Mouse (Mus musculus) lung, postnatal 14 days (tissue): Measurements from ENCODE around the gene Olfr1331.
"Not testable (repeated sequence)": the region's sequence is repeated elsewhere in the genome, so short reads cannot be mapped to it uniquely, and the experiment has no call there.

Experiments used
- DNase-seq: peaks from one replicate; pipeline ENCODE4 v3.0.0; 2021

Gene Olfr1331

GRCm38 (mm10) chr4:118864349-118864748 lies at the start of gene Olfr1331:
Gene Olfr1331, plus strand, starts transcription at chr4:118864649.
- DNase-seq = no peak

GRCm38 (mm10) chr4:118818921-118819320 lies 45.5 kb upstream of the Olfr1331 start:
- no peak for DNase-seq

GRCm38 (mm10) chr4:118836179-118836578 lies 28.3 kb upstream of the Olfr1331 start, which contains the start of gene Olfr1333:
Gene Olfr1333, minus strand, starts transcription at chr4:118836279.
- DNase-seq = no peak

GRCm38 (mm10) chr4:118861791-118862190 lies 2.7 kb upstream of the Olfr1331 start:
- no peak for DNase-seq

GRCm38 (mm10) chr4:118862704-118863103 lies 1.7 kb upstream of the Olfr1331 start:
- DNase-seq = no peak

GRCm38 (mm10) chr4:118867566-118867965 lies 3.1 kb downstream of the Olfr1331 start:
- DNase-seq = no peak

- no peak for DNase-seq
Observed at GRCm38 (mm10) chr4:118888297-118888696, 23.8 kb downstream of the Olfr1331 start, which contains the start of gene Olfr1330. Gene Olfr1330, plus strand, starts transcription at chr4:118888597.

GRCm38 (mm10) chr4:118901981-118902380 lies 37.5 kb downstream of the Olfr1331 start:
- no peak for DNase-seq

GRCm38 (mm10) chr4:118917365-118917764 lies 52.9 kb downstream of the Olfr1331 start, which contains the start of gene Olfr1329:
Gene Olfr1329, minus strand, starts transcription at chr4:118917465.
- not testable (repeated sequence) for DNase-seq
